Mouse (Mus musculus): ENCODE measurements around the gene Scaf4. TPM values are rescaled to one million over a fixed set of nuclear protein-coding genes. Genes with fewer than 3 reads are reported as not detected.
"Not testable (repeated sequence)": the region's sequence is repeated elsewhere in the genome, so short reads cannot be mapped to it uniquely, and the experiment has no call there.

Gene Scaf4
- total RNA-seq, 1 experiment from 2014 or later = 18.7 TPM

GRCm38 (mm10) chr16:90215879-90216278, 68.4 kb downstream of the Scaf4 start:
- ATAC-seq (replicated peaks; ENCODE audit: insufficient number of reproducible peaks, low FRiP score, low TSS enrichment, poor library complexity, severe bottlenecking) = not testable (repeated sequence)

GRCm38 (mm10) chr16:90214731-90215565, 69.4 kb downstream of the Scaf4 start:
- ATAC-seq (replicated peaks; ENCODE audit: insufficient number of reproducible peaks, low FRiP score, low TSS enrichment, poor library complexity, severe bottlenecking) = peak; percentile 73

DNA sequence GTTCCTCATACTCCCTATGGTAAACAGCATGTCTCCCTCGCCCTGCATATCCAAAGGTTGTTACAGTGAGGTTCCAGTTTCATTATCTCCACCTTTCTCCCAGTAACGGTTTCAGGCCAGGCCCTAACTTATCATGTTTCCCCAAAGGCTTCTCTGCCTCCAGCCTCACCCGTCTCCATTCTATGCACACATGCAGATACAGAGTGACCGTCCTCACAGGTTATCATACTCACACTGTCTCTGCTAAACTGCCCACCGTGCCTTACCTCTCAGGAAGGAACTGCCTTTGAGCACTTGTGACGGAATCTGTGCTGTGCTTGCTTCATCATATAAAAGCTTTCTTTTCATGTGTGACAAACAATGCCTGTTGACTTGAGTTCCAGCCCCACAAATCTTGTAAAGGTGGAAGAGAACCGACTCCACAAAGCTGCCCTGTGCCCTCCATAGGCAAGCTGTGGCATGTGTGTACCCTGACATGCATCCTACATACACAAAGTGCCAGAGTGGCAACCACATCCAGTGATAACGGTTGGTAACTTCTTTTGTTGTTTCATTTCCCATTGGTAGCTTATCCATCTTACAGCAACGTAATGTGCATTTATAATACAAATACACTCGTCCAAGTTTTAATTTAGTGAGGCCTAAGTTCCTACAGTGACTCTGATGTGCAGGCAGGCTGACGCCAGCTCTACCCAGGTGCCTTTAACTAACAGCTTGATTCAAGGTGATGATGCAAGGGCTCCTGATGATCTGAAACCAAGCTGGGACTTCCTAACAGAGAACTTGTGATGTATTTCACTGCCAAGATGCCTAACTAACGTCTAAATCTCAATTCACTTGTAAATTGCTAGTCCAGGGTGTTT, 70.6 kb downstream of the Scaf4 start:
- no peak for ATAC-seq (replicated peaks; ENCODE audit: insufficient number of reproducible peaks, low FRiP score, low TSS enrichment, poor library complexity, severe bottlenecking)

- no peak for ATAC-seq (replicated peaks; ENCODE audit: insufficient number of reproducible peaks, low FRiP score, low TSS enrichment, poor library complexity, severe bottlenecking)
Observed at GRCm38 (mm10) chr16:90211767-90212166, 72.5 kb downstream of the Scaf4 start.

GRCm38 (mm10) chr16:90210717-90211116, 73.6 kb downstream of the Scaf4 start:
- no peak for ATAC-seq (replicated peaks; ENCODE audit: insufficient number of reproducible peaks, low FRiP score, low TSS enrichment, poor library complexity, severe bottlenecking)

GRCm38 (mm10) chr16:90208996-90209395, 75.3 kb downstream of the Scaf4 start:
- ATAC-seq (replicated peaks; ENCODE audit: insufficient number of reproducible peaks, low FRiP score, low TSS enrichment, poor library complexity, severe bottlenecking) = no peak

DNA sequence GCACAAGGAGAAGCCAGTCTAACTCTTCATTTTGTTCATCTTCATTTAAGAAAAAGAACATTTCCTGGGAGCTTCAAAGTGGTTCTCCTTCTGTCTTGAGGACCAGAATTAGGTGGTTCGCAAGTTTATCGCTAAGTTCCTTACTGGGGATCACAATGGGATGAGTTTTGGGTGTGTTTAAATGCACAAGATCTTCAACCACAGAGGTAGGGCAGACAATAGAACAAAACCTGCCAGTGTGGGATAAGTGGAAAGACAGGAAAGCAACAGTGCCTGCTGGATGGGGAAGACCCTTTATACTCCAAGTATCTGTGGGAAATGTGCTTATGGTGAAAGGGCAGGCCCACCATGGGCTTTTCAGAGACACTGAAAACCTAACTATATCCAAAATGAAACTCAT, 79.4 kb downstream of the Scaf4 start:
- ATAC-seq (replicated peaks; ENCODE audit: insufficient number of reproducible peaks, low FRiP score, low TSS enrichment, poor library complexity, severe bottlenecking) = no peak

GRCm38 (mm10) chr16:90203226-90203962, 80.9 kb downstream of the Scaf4 start:
- no peak for ATAC-seq (replicated peaks; ENCODE audit: insufficient number of reproducible peaks, low FRiP score, low TSS enrichment, poor library complexity, severe bottlenecking)

DNA sequence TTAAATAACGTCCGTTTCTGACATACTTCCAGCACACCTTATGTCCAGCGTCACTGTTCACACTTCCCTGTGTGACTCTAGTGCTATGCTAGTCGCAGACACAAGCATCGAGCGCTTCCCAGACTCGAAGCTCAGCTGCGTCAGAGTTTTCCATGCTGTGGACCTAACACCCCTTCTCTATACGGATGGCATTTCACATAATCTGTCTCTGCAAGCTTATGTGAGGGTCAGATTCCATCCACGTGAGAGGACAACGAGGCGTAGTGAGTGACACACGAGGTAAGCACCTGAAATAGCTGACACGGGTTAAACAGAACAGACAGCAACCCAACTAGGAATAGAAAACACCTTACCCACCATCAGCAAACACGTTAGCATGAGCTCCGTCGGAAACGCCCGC, 82.2 kb downstream of the Scaf4 start:
- no peak for ATAC-seq (replicated peaks; ENCODE audit: insufficient number of reproducible peaks, low FRiP score, low TSS enrichment, poor library complexity, severe bottlenecking)

GRCm38 (mm10) chr16:90199174-90199573, 85.1 kb downstream of the Scaf4 start:
- peak; percentile 48 for ATAC-seq (replicated peaks; ENCODE audit: insufficient number of reproducible peaks, low FRiP score, low TSS enrichment, poor library complexity, severe bottlenecking)

DNA sequence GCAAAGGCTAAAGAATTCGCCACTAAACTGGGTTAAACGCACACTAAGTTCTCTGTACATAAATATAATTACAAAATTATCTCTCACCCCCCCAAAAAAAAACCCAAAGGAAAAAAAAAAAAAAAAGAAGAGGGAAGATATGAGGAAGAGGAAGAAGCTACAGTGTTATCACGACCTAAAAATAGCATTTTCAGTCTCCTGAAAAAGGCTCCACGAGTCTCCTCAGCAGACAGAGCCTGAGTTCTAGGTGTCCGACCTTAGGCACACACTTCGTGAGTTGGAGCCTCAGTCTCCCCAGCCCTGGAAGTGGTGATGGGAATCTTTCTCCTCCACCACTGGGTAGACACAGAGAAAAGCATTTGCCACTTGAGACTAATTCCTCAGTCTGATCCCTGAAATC, 85.7 kb downstream of the Scaf4 start:
- no peak for ATAC-seq (replicated peaks; ENCODE audit: insufficient number of reproducible peaks, low FRiP score, low TSS enrichment, poor library complexity, severe bottlenecking)

- ATAC-seq (replicated peaks; ENCODE audit: insufficient number of reproducible peaks, low FRiP score, low TSS enrichment, poor library complexity, severe bottlenecking) = peak; percentile 51
Observed at GRCm38 (mm10) chr16:90197337-90197973, 86.8 kb downstream of the Scaf4 start.

DNA sequence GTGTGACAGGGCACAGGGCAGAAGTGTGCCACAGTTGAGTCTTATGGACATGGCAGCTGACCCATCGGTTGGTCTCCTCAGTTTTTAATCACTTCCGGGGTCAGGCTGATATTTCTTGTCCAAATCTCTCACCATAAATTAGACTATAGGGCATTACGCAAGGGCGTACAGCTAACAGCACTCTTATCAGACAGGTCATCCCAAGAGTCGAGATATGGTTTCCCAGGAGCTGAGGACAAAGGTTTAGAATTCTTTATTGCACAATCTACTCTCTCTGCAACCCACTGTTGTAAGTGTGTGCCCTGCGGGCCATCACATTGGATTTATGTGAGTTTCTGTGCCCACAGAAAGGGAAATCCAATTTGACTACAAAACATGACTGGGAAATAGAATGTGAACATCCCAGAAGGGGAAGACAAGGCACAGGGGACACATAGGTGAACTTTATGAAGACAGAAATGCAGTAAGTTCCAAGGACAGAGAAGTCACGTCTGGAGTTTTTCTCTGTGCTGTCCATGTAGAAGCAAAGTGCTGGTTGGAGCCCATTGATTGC, 87.5 kb downstream of the Scaf4 start:
- no peak for ATAC-seq (replicated peaks; ENCODE audit: insufficient number of reproducible peaks, low FRiP score, low TSS enrichment, poor library complexity, severe bottlenecking)

DNA sequence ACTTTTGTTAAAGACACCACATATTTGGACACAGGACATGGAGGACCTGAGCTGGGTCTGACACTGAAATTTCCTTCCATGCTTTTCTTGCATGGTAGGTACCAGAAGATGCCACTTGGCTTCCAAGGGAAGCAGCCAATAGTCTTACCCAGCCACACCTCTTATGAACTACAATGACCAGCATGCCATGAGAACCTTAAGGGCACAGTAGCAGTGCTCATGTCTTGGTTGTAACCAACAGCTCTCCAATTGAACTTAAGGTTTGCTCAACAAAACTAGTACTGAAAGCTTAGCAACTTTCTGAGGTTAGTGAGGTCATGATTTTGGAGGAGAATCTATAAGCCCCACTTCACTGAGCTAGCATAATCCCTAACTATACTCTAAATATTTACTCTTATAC, 90.6 kb downstream of the Scaf4 start:
- ATAC-seq (replicated peaks; ENCODE audit: insufficient number of reproducible peaks, low FRiP score, low TSS enrichment, poor library complexity, severe bottlenecking) = no peak

DNA sequence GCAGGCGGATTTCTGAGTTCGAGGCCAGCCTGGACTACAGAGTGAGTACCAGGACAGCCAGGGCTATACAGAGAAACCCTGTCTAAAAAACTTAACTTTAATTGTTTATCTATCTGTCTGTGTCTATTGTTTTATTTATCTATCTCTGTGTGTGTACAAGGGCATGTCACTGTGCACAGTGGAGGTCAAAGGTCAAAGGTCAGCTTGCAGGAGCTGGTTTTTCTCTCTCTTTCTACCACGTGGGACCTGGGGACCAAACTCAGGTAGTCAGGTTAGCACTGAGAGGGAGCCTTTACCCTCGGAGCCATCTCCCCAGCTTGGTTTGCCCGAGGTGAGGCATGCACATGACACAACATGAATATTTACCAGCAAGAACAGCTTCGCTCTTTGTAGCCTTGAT, 93.0 kb downstream of the Scaf4 start:
- no peak for ATAC-seq (replicated peaks; ENCODE audit: insufficient number of reproducible peaks, low FRiP score, low TSS enrichment, poor library complexity, severe bottlenecking)

GRCm38 (mm10) chr16:90187453-90187852, 96.8 kb downstream of the Scaf4 start:
- peak; percentile 43 for ATAC-seq (replicated peaks; ENCODE audit: insufficient number of reproducible peaks, low FRiP score, low TSS enrichment, poor library complexity, severe bottlenecking)

DNA sequence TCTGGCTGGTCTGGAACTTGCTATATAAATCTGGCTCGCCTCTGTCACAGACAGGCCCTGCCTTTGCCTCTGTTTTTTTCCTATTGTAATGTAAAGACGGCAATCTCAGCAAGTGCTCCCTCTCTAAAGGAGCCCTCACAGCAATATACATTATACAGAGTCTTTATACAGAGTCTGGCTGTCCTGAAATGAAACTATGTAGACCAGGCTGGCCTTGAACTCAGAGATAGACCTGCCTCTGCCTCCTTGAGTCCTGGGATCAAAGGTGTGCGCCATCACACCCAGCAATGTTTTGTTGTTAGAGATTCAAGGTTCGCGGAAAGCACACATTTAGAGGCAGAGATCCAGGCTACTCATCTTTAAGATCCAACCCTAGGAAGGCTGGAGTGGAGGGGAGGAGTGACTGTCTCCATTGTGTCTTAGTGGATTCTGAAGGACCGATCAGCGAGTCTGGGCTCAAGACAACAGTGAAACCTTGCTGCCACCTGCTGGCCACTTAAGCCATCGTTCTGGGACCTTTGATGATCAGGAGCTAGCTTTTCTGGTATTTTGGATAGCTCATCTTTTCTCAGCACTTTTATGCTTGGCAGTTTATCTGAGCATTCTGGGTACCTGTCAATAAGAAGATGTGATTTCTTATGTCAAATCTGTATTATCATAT, 98.2 kb downstream of the Scaf4 start:
- peak; percentile 70 for ATAC-seq (replicated peaks; ENCODE audit: insufficient number of reproducible peaks, low FRiP score, low TSS enrichment, poor library complexity, severe bottlenecking)

GRCm38 (mm10) chr16:90184135-90184534, 100.2 kb downstream of the Scaf4 start:
- no peak for ATAC-seq (replicated peaks; ENCODE audit: insufficient number of reproducible peaks, low FRiP score, low TSS enrichment, poor library complexity, severe bottlenecking)
